Mouse (Mus musculus) midbrain, embryonic 14.5 days (tissue): Measurements from ENCODE around the gene Med27. TPM values are rescaled to one million over a fixed set of nuclear protein-coding genes. Genes with fewer than 3 reads are reported as not detected.

Experiments used
- ATAC-seq: fragments of 200-750 bp; cut with Nextera tagmentation; 2 replicates; pipeline ENCODE4 v1.8.0; 2017; ENCODE audit warnings: moderate number of reproducible peaks, moderate library complexity; ENCODE audit not compliant: low FRiP score, low TSS enrichment
- DNase-seq: peaks from one replicate; pipeline ENCODE4 v3.0.0-alpha.2; 2015
- H3K27ac ChIP-seq: fragments of 300-500 bp; sonication (generic); replicated peaks from 2 replicates; pipeline ENCODE4 v1.5.1; 2014; ENCODE audit warnings: mild to moderate bottlenecking, low read depth, low read length, moderate library complexity
- H3K27me3 ChIP-seq: fragments of 300-500 bp; sonication (generic); 2 replicates; pipeline ENCODE4 v1.6.1; 2014; ENCODE audit warnings: low read length, control low read depth, mixed read lengths; ENCODE audit not compliant: control insufficient read depth, insufficient read depth
- H3K36me3 ChIP-seq: fragments of 300-500 bp; sonication (generic); 2 replicates; pipeline ENCODE4 v1.6.1; 2014; ENCODE audit warnings: low read length, control low read depth; ENCODE audit not compliant: control insufficient read depth, insufficient read depth
- H3K4me1 ChIP-seq: fragments of 300-500 bp; sonication (generic); 2 replicates; pipeline ENCODE4 v1.6.1; 2014; ENCODE audit warnings: mild to moderate bottlenecking, antibody characterized with exemption, low read length, control low read depth; ENCODE audit not compliant: control insufficient read depth, insufficient read depth
- H3K4me2 ChIP-seq: fragments of 300-500 bp; sonication (generic); 2 replicates; pipeline ENCODE4 v1.6.1; 2014; ENCODE audit warnings: mild to moderate bottlenecking, low read length, moderate library complexity
- H3K4me3 ChIP-seq: fragments of 300-500 bp; sonication (generic); replicated peaks from 2 replicates; pipeline ENCODE4 v1.5.1; 2014; ENCODE audit warnings: low read depth, low read length
- H3K9ac ChIP-seq: fragments of 300-500 bp; sonication (generic); replicated peaks from 2 replicates; pipeline ENCODE4 v1.6.1; 2014; ENCODE audit warnings: mild to moderate bottlenecking, low read length, moderate library complexity
- H3K9me3 ChIP-seq: fragments of 300-500 bp; sonication (generic); 2 replicates; pipeline ENCODE4 v1.6.1; 2016; ENCODE audit warnings: low read length, control low read depth, mixed read lengths; ENCODE audit not compliant: control insufficient read depth
- WGBS: fragments of 180-500 bp; shearing (Covaris S2); extraction: QIAGEN DNeasy Blood & Tissue Kit; methylation state at CpG from one replicate; pipeline ENCODE4 v1.1.7; 2014; 5-methylcytosine and 5-hydroxymethylcytosine counted together
- polyA plus RNA-seq: library from polyadenylated mRNA; unstranded; fragments of >200 nt; fragmentation: Nextera tagmentation; extraction: Ambion mirVana; gene quantifications from 2 replicates; pipeline ENCODE4 v1.2.1, GENCODE M21; 2014

Gene Med27
- polyA plus RNA-seq, 1 experiment from 2014 or later: 81.0 TPM

DNA sequence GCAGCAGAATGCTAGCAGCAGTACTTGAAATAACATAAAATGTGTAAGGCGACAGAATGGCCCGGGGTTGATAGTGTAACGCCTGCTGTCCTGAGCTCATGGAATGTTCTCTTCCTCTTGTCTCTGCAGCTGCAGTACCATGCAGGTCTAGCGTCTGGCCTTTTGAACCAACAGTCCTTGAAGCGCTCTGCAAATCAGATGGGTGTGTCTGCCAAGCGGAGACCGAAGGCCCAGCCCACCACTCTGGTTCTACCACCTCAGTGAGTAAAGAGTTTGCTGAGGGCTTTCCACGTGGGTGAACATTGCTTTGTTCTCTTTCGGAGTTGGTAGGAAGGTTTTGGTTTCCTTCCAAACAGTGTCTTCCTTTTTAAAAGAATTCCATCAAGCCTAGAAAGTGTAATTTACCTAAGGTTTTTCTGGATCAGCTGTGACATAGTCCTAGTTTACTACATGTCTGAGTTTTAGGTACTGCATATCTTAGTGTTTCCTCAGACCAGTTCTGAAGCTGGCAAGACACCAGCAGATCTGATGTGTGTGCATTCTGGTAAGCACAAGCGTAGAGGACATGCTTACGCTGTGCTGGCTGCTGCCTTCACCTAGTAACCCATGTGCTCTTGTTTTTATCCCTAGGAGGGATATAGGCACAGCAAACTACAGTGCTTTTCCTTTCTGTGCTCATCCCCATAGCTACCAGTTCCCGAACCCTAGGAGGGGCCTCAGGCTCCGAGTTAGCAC lies 66.8 kb downstream of the Med27 start:
- DNase-seq: no peak
- no peaks in the 10 kb centered on the region for H3K36me3 ChIP-seq
- no peaks in the 10 kb centered on the region for H3K9me3 ChIP-seq
- WGBS: 63% methylated on average over 13 of the region's 13 CpGs
- H3K4me2 ChIP-seq: no peak overlapping the region
- H3K4me1 ChIP-seq: peaks cover 7% of the 10 kb centered on the region; the same call in 1 of the 2 replicates
- ATAC-seq: no peak
- no peak overlapping the region for H3K4me3 ChIP-seq
- H3K9ac ChIP-seq: no peak overlapping the region
- no peaks in the 10 kb centered on the region for H3K27me3 ChIP-seq
- H3K27ac ChIP-seq: no peak overlapping the region

DNA sequence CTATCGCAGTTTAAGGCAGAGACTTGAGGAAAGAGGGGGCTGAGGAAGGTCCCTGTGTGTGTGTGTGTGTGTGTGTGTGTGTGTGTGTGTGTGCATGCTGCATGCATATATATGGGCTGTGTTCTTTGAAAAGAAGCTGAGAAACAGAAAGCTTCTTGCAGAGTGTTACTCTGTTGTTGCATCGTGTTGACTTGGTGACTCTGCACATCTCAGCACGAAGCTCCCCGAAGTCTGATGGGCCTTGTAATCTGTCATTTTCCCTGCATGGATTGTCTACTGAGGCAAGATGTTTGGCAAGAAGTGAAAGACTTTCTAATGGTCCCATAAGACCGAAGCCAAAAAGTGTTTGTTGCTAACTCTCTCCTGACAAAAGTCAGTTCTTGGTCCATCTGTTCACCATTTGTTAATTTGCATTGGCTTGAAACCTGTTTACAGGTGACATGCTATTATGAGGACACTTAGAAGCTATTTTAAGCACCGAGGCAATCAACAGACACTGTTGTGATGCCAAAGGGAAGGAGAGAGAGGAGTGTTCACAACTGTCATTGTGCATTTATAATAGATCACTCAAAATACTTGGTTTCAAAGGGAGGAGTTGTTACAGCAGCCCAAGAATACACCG lies 68.3 kb downstream of the Med27 start:
- H3K27me3 ChIP-seq: no peaks in the 10 kb centered on the region

DNA sequence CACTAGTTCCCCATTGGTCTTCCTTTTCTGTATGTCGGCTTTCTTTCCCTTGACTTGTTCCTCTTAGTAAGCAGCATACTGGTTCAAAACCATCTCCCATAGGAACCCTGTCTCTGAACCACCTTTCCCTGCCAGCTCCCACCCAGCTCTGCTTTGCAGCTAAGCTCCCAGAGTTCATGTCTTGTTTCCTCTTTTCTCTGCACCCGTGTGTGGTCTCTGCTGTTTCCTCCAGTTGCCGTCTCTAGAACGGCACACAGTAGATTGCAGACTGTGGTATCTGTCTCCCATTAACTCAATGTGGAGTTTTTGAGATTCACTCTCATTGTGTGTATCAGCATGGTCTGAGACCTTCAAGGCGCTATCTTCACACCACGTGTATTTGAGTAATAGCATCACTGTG lies 71.9 kb downstream of the Med27 start:
- no peak overlapping the region for H3K4me3 ChIP-seq
- H3K27ac ChIP-seq: no peak overlapping the region
- H3K4me2 ChIP-seq: no peak overlapping the region
- WGBS: 67% methylated on average over 6 of the region's 6 CpGs
- no peaks in the 10 kb centered on the region for H3K36me3 ChIP-seq
- H3K4me1 ChIP-seq: peaks cover 32% of the 10 kb centered on the region
- H3K9me3 ChIP-seq: no peaks in the 10 kb centered on the region
- DNase-seq: no peak
- H3K27me3 ChIP-seq: no peaks in the 10 kb centered on the region
- no peak for ATAC-seq
- no peak overlapping the region for H3K9ac ChIP-seq

More for the DNA sequence above, 68.3 kb downstream of the Med27 start:
- WGBS: 85% methylated on average over 7 of the region's 7 CpGs
- H3K9ac ChIP-seq: no peak overlapping the region
- H3K4me2 ChIP-seq: no peak overlapping the region
- no peak overlapping the region for H3K4me3 ChIP-seq
- H3K27ac ChIP-seq: no peak overlapping the region
- no peaks in the 10 kb centered on the region for H3K9me3 ChIP-seq
- H3K4me1 ChIP-seq: peaks cover 17% of the 10 kb centered on the region
- no peaks in the 10 kb centered on the region for H3K36me3 ChIP-seq
- no peak for ATAC-seq
- DNase-seq: no peak

DNA sequence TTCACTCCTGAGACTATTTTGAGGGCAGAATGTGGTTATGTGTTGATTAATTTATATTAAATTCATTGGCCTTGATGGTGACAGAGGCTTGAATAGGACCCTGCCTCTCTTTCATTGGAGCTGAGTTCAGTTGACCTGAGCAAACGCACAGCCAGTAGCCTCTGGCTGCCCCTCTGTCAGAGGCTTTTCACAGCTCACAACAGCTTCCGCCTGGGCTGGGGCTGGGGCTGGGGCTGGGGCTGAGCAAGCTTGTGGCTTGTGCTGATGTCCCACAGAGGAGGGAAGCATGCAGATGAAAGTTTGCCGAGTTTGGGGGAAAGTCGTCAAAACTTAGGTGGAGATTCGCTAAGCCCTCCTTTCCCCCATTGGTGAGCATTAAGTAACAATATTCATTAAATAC lies 72.8 kb downstream of the Med27 start:
- H3K27ac ChIP-seq: no peak overlapping the region
- no peak overlapping the region for H3K4me3 ChIP-seq
- WGBS: 20% methylated on average over 5 of the region's 5 CpGs
- ATAC-seq (no peak), DNase-seq (no peak)
- no peaks in the 10 kb centered on the region for H3K27me3 ChIP-seq
- peaks cover 32% of the 10 kb centered on the region for H3K4me1 ChIP-seq
- no peaks in the 10 kb centered on the region for H3K9me3 ChIP-seq
- H3K9ac ChIP-seq: no peak overlapping the region
- H3K4me2 ChIP-seq: no peak overlapping the region
- no peaks in the 10 kb centered on the region for H3K36me3 ChIP-seq

DNA sequence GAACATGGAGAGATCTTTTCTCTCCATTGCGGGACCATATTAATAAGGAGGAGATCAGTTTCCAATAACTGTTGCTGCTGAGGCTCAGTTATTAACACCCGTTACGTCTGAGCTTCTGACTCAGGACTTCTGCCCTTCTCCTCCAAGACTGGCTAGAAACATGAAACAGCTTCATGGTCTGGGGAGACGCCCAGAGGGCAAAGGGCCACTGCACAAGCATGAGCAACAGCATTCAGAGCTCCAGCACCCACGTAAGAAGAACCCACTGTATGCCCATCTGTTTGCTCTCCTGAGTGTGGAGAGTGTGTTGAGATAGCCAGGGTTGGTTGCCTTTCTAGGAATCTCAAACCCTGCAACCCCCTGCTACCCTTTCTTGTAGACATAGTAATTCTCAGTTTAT lies 73.3 kb downstream of the Med27 start:
- DNase-seq: no peak
- Histone ChIP-seq H3K9me3 (no peaks in the 10 kb centered on the region), H3K27ac (no peak overlapping the region), H3K9ac (no peak overlapping the region), H3K4me1 (peaks cover 32% of the 10 kb centered on the region), H3K4me3 (no peak overlapping the region), H3K27me3 (no peaks in the 10 kb centered on the region), H3K36me3 (no peaks in the 10 kb centered on the region), H3K4me2 (no peak overlapping the region)
- WGBS: 81% methylated on average over 5 of the region's 5 CpGs
- no peak for ATAC-seq

DNA sequence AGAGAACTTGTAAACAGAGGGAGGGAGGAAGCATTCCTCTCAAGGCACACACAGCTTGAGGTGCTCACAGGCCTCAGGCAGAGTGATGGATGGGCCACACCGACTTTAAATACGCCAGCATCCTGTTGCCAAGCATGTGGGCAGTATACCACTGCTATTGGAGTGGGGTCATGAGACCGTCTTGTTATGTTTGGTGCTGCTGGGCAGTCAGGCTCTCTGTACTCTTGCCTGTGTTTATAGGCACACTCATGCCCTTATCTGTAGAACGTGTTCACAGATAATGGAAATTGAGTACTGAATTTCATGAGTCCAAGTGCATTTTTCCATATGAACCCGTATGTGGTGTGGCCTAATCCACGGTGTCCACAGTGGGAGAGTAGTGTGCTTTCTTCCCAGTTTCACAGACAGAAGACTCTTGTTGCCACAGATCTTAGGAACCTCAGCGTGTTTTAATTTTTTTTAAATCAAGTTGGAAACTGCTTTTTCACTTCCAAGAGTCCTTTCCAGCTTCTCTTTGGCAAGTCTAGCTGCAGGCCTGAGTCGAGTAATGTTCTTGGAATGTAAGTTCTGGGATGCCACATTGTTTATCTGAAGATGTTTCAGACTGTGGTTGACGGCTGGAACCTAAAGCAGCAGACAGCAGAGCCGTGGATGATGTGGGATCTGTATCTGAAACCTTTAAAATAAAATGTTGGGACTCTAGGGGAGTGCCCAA lies 75.7 kb downstream of the Med27 start:
- H3K27me3 ChIP-seq: no peaks in the 10 kb centered on the region
- no peaks in the 10 kb centered on the region for H3K9me3 ChIP-seq
- H3K9ac ChIP-seq: no peak overlapping the region
- peaks cover 31% of the 10 kb centered on the region for H3K4me1 ChIP-seq
- H3K4me3 ChIP-seq: no peak overlapping the region
- H3K4me2 ChIP-seq: no peak overlapping the region
- 0 out of 2 replicates have a peak overlapping the region, but pooled peaks have one; percentile 10 for H3K27ac ChIP-seq
- 85% methylated on average over 10 of the region's 10 CpGs for WGBS
- no peak for ATAC-seq
- no peak for DNase-seq
- no peaks in the 10 kb centered on the region for H3K36me3 ChIP-seq

DNA sequence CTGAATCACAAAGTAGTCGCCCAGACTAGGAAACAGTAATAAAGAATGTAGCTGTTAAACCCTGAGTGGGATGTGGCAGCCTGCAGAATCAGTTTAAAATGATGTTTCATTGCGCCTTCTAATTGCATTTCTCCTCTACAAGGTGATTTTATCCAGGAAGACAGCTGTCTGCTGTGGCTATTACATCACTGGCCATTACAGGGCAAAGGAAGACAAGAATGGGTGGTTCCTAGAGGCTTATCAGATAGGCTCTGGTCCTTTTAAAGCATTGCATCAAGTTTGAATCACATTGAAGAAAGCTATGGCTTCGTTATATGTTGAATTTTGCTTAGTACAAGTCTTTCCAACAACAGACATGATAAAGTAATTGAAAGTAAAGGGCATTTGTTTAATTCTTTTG lies 76.4 kb downstream of the Med27 start:
- Histone ChIP-seq H3K27ac (0 out of 2 replicates have a peak overlapping the region, but pooled peaks have one; percentile 38), H3K36me3 (no peaks in the 10 kb centered on the region), H3K4me3 (no peak overlapping the region), H3K4me1 (peaks cover 27% of the 10 kb centered on the region), H3K9me3 (no peaks in the 10 kb centered on the region), H3K4me2 (no peak overlapping the region), H3K9ac (no peak overlapping the region), H3K27me3 (no peaks in the 10 kb centered on the region)
- WGBS: 74% methylated on average over 3 of the region's 3 CpGs
- ATAC-seq: no peak
- DNase-seq: no peak

DNA sequence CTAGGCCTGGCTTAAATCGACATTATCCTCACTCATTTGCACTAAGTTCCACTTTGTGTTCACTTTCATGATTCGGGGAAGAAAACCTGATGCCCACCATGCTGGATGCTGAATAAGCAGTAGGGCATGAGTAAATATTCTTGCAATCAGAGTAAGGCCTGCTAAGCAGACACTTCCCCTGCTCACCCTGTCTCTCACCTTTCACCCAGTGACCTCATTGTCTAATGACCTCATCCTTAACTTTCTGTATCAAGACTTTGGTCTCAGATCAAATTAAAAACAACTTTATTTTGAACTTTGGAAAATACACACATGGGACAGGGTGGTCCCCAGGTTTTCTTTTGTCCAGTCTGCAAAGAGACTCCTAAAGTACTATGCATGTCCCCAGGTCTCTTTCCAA lies 78.8 kb downstream of the Med27 start:
- Histone ChIP-seq H3K4me1 (peaks cover 21% of the 10 kb centered on the region), H3K9me3 (no peaks in the 10 kb centered on the region), H3K4me2 (no peak overlapping the region), H3K4me3 (no peak overlapping the region), H3K27ac (no peak overlapping the region), H3K27me3 (no peaks in the 10 kb centered on the region), H3K9ac (no peak overlapping the region), H3K36me3 (no peaks in the 10 kb centered on the region)
- no peak for DNase-seq
- WGBS: 88% methylated on average over 2 of the region's 2 CpGs
- ATAC-seq: no peak
